Mouse (Mus musculus): ENCODE data around the gene Gm20388. TPM values are rescaled to one million over a fixed set of nuclear protein-coding genes. Genes with fewer than 3 reads are reported as not detected.

Gene Gm20388
- polyA plus RNA-seq, 1 experiment from 2014 or later = not detected

DNA sequence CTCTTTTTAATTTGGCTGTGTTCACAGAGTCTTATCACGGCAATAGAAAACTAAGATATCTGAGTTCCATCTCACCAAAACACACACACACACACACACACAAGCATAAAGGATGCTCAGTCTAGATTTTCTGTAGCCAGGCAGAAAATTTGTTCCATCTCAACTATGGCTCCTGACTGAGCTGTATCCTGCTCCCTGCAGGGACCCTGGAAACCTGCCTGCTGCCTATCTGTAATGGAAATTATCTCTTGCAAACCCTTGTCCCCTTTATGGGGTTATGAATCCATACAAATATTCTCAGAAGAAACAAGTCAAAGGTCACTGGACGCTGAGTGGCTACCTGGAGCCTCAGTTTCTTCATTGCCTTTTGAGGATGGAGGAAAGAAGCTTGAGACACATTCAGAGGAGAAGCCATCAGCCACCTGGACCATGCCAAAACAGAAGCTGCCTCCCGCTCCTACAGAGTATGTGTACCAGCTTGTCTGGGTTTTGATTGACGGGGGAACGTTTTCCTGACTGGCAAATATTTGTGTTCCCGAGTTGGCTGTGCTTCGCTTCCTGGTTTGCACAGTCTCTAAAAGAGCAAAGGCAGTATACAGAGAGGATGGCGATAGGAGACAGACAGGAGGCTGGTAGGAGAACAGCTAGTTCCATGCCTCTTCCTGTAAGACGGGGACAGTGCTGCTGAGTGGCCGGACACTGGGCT is 681.1 kb downstream of the Gm20388 start:
- ATAC-seq (ENCODE audit: low read depth) = no peak
- Histone ChIP-seq H3K9ac (ENCODE audit: low read length) (no peak overlapping the region), H3K36me3 (ENCODE audit: control insufficient read depth, insufficient read depth, low read length) (no peaks in the 10 kb centered on the region), H3K4me1 (replicated peaks; ENCODE audit: control insufficient read depth, insufficient read depth, low read length) (peaks cover 12% of the 10 kb centered on the region; the same call in 1 of the 2 replicates), H3K4me2 (ENCODE audit: low read depth, low read length) (no peak overlapping the region), H3K9me3 (ENCODE audit: control insufficient read depth, low read length) (0 out of 2 replicates have a peak, but pooled peaks cover 2% of the 10 kb centered on the region), H3K4me3 (ENCODE audit: low read length) (no peak overlapping the region), H3K27me3 (ENCODE audit: control insufficient read depth, insufficient read depth, low read depth, low read length) (no peaks in the 10 kb centered on the region), H3K27ac (ENCODE audit: low read length) (no peak overlapping the region)
- 33% methylated on average over 10 of the region's 10 CpGs for WGBS

- Histone ChIP-seq H3K36me3 (ENCODE audit: control insufficient read depth, insufficient read depth, low read length) (no peaks in the 10 kb centered on the region), H3K4me3 (ENCODE audit: low read length) (no peak overlapping the region), H3K9me3 (ENCODE audit: control insufficient read depth, low read length) (0 out of 2 replicates have a peak, but pooled peaks cover 2% of the 10 kb centered on the region), H3K27me3 (ENCODE audit: control insufficient read depth, insufficient read depth, low read depth, low read length) (no peaks in the 10 kb centered on the region), H3K4me1 (replicated peaks; ENCODE audit: control insufficient read depth, insufficient read depth, low read length) (peaks cover 12% of the 10 kb centered on the region), H3K4me2 (ENCODE audit: low read depth, low read length) (no peak overlapping the region), H3K27ac (ENCODE audit: low read length) (no peak overlapping the region), H3K9ac (ENCODE audit: low read length) (no peak overlapping the region)
- ATAC-seq (ENCODE audit: low read depth) = no peak
- 91% methylated on average over 5 of the region's 5 CpGs for WGBS
Observed at GRCm38 (mm10) chr8:120594571-120594970, 683.9 kb downstream of the Gm20388 start.

- no peak overlapping the region for H3K4me3 ChIP-seq (ENCODE audit: low read length)
- no peak for ATAC-seq (ENCODE audit: low read depth)
- no peak overlapping the region for H3K4me2 ChIP-seq (ENCODE audit: low read depth, low read length)
- H3K4me1 ChIP-seq (replicated peaks; ENCODE audit: control insufficient read depth, insufficient read depth, low read length) = peaks cover 7% of the 10 kb centered on the region
- 12% methylated on average over 5 of the region's 5 CpGs for WGBS
- H3K27ac ChIP-seq (ENCODE audit: low read length) = no peak overlapping the region
- H3K27me3 ChIP-seq (ENCODE audit: control insufficient read depth, insufficient read depth, low read depth, low read length) = no peaks in the 10 kb centered on the region
- H3K9me3 ChIP-seq (ENCODE audit: control insufficient read depth, low read length) = 0 out of 2 replicates have a peak, but pooled peaks cover 2% of the 10 kb centered on the region
- H3K36me3 ChIP-seq (ENCODE audit: control insufficient read depth, insufficient read depth, low read length) = no peaks in the 10 kb centered on the region
- H3K9ac ChIP-seq (ENCODE audit: low read length) = no peak overlapping the region
Observed at GRCm38 (mm10) chr8:120595963-120596362, 685.3 kb downstream of the Gm20388 start.

GRCm38 (mm10) chr8:120598579-120598978 is 687.9 kb downstream of the Gm20388 start:
- Histone ChIP-seq H3K27me3 (ENCODE audit: control insufficient read depth, insufficient read depth, low read depth, low read length) (no peaks in the 10 kb centered on the region), H3K4me2 (ENCODE audit: low read depth, low read length) (peak overlapping the region; percentile 51), H3K9me3 (ENCODE audit: control insufficient read depth, low read length) (0 out of 2 replicates have a peak, but pooled peaks cover 2% of the 10 kb centered on the region), H3K4me1 (replicated peaks; ENCODE audit: control insufficient read depth, insufficient read depth, low read length) (peaks cover 7% of the 10 kb centered on the region), H3K9ac (ENCODE audit: low read length) (peak overlapping the region; percentile 49), H3K27ac (ENCODE audit: low read length) (no peak overlapping the region), H3K36me3 (ENCODE audit: control insufficient read depth, insufficient read depth, low read length) (no peaks in the 10 kb centered on the region), H3K4me3 (ENCODE audit: low read length) (peak overlapping the region; percentile 13)
- ATAC-seq (ENCODE audit: low read depth) = peak; percentile 69
- 18% methylated on average over 24 of the region's 24 CpGs for WGBS

DNA sequence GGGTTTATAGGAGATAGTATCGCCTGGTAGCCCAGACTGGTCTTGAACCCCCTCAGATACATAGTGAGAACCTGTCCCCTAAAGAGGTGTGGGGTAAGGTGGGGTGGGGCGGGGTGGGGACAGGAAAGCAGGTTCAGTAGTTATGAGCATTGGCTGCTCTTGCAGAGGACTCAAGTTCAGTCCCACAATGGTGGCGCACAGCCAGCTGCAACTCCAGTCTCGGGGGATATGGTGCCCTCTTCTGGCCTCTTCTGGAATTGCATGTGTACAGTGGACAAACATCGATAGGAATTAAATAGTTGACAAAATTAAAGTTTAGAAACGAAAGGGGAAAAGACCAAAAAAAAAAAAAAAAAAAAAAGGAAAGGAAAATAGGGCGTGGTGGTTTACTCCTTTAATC is 688.9 kb downstream of the Gm20388 start:
- peak; percentile 24; the same call in 1 of the 2 replicates for ATAC-seq (ENCODE audit: low read depth)
- H3K27me3 ChIP-seq (ENCODE audit: control insufficient read depth, insufficient read depth, low read depth, low read length) = no peaks in the 10 kb centered on the region
- no peak overlapping the region for H3K9ac ChIP-seq (ENCODE audit: low read length)
- 48% methylated on average over 7 of the region's 7 CpGs for WGBS
- peaks cover 7% of the 10 kb centered on the region for H3K4me1 ChIP-seq (replicated peaks; ENCODE audit: control insufficient read depth, insufficient read depth, low read length)
- no peaks in the 10 kb centered on the region for H3K36me3 ChIP-seq (ENCODE audit: control insufficient read depth, insufficient read depth, low read length)
- 0 out of 2 replicates have a peak, but pooled peaks cover 2% of the 10 kb centered on the region for H3K9me3 ChIP-seq (ENCODE audit: control insufficient read depth, low read length)
- H3K4me3 ChIP-seq (ENCODE audit: low read length) = no peak overlapping the region
- H3K27ac ChIP-seq (ENCODE audit: low read length) = no peak overlapping the region
- no peak overlapping the region for H3K4me2 ChIP-seq (ENCODE audit: low read depth, low read length)

GRCm38 (mm10) chr8:120602672-120603071 is 692.0 kb downstream of the Gm20388 start:
- Histone ChIP-seq H3K4me3 (ENCODE audit: low read length) (no peak overlapping the region), H3K4me1 (replicated peaks; ENCODE audit: control insufficient read depth, insufficient read depth, low read length) (peaks cover 9% of the 10 kb centered on the region), H3K4me2 (ENCODE audit: low read depth, low read length) (no peak overlapping the region), H3K36me3 (ENCODE audit: control insufficient read depth, insufficient read depth, low read length) (no peaks in the 10 kb centered on the region), H3K27ac (ENCODE audit: low read length) (no peak overlapping the region), H3K9me3 (ENCODE audit: control insufficient read depth, low read length) (no peaks in the 10 kb centered on the region), H3K9ac (ENCODE audit: low read length) (no peak overlapping the region), H3K27me3 (ENCODE audit: control insufficient read depth, insufficient read depth, low read depth, low read length) (no peaks in the 10 kb centered on the region)
- 24% methylated on average over 6 of the region's 6 CpGs for WGBS
- no peak; the same call in 1 of the 2 replicates for ATAC-seq (ENCODE audit: low read depth)

- Histone ChIP-seq H3K36me3 (ENCODE audit: control insufficient read depth, insufficient read depth, low read length) (no peaks in the 10 kb centered on the region), H3K4me2 (ENCODE audit: low read depth, low read length) (no peak overlapping the region), H3K9me3 (ENCODE audit: control insufficient read depth, low read length) (no peaks in the 10 kb centered on the region), H3K4me3 (ENCODE audit: low read length) (no peak overlapping the region), H3K27me3 (ENCODE audit: control insufficient read depth, insufficient read depth, low read depth, low read length) (no peaks in the 10 kb centered on the region), H3K9ac (ENCODE audit: low read length) (no peak overlapping the region), H3K27ac (ENCODE audit: low read length) (no peak overlapping the region), H3K4me1 (replicated peaks; ENCODE audit: control insufficient read depth, insufficient read depth, low read length) (0 out of 2 replicates have a peak, but pooled peaks cover 3% of the 10 kb centered on the region)
- 80% methylated on average over 9 of the region's 9 CpGs for WGBS
- ATAC-seq (ENCODE audit: low read depth) = 0 out of 2 replicates have a peak, but pooled peaks have one; percentile 22
Observed at GRCm38 (mm10) chr8:120607460-120607859, 696.8 kb downstream of the Gm20388 start.

GRCm38 (mm10) chr8:120607885-120608284 is 697.2 kb downstream of the Gm20388 start:
- H3K4me2 ChIP-seq (ENCODE audit: low read depth, low read length) = no peak overlapping the region
- H3K27ac ChIP-seq (ENCODE audit: low read length) = no peak overlapping the region
- H3K36me3 ChIP-seq (ENCODE audit: control insufficient read depth, insufficient read depth, low read length) = no peaks in the 10 kb centered on the region
- H3K9ac ChIP-seq (ENCODE audit: low read length) = no peak overlapping the region
- H3K27me3 ChIP-seq (ENCODE audit: control insufficient read depth, insufficient read depth, low read depth, low read length) = no peaks in the 10 kb centered on the region
- peak; percentile 60; the same call in 1 of the 2 replicates for ATAC-seq (ENCODE audit: low read depth)
- H3K4me3 ChIP-seq (ENCODE audit: low read length) = no peak overlapping the region
- no peaks in the 10 kb centered on the region for H3K9me3 ChIP-seq (ENCODE audit: control insufficient read depth, low read length)
- 9% methylated on average over 7 of the region's 7 CpGs for WGBS
- H3K4me1 ChIP-seq (replicated peaks; ENCODE audit: control insufficient read depth, insufficient read depth, low read length) = 0 out of 2 replicates have a peak, but pooled peaks cover 3% of the 10 kb centered on the region

GRCm38 (mm10) chr8:120610824-120611223 is 700.2 kb downstream of the Gm20388 start:
- no peak overlapping the region for H3K4me2 ChIP-seq (ENCODE audit: low read depth, low read length)
- H3K27ac ChIP-seq (ENCODE audit: low read length) = no peak overlapping the region
- no peak overlapping the region for H3K9ac ChIP-seq (ENCODE audit: low read length)
- H3K4me1 ChIP-seq (replicated peaks; ENCODE audit: control insufficient read depth, insufficient read depth, low read length) = 0 out of 2 replicates have a peak, but pooled peaks cover 3% of the 10 kb centered on the region
- no peaks in the 10 kb centered on the region for H3K9me3 ChIP-seq (ENCODE audit: control insufficient read depth, low read length)
- ATAC-seq (ENCODE audit: low read depth) = no peak
- H3K27me3 ChIP-seq (ENCODE audit: control insufficient read depth, insufficient read depth, low read depth, low read length) = no peaks in the 10 kb centered on the region
- no peaks in the 10 kb centered on the region for H3K36me3 ChIP-seq (ENCODE audit: control insufficient read depth, insufficient read depth, low read length)
- H3K4me3 ChIP-seq (ENCODE audit: low read length) = no peak overlapping the region
- 83% methylated on average over 6 of the region's 6 CpGs for WGBS
